Mouse (Mus musculus) naive thymus-derived CD4-positive, alpha-beta T cell, adult 2 months (primary cell): ENCODE measurements at regions not wholly inside any gene's neighbourhood (a gene's known extent, or its start where the extent isn't known, plus 50 kb on each side); places are given as distances from the start of the nearest gene placed in this dataset.
A peak's percentile ranks its signal among the peaks of the same experiment; 100 is the strongest.
"Not testable (repeated sequence)": the region's sequence is repeated elsewhere in the genome, so short reads cannot be mapped to it uniquely, and the experiment has no call there.

Experiments
- DNase-seq: peaks from one replicate; pipeline ENCODE4 v3.0.0-alpha.2; 2011; ENCODE audit warnings: low read depth

DNA sequence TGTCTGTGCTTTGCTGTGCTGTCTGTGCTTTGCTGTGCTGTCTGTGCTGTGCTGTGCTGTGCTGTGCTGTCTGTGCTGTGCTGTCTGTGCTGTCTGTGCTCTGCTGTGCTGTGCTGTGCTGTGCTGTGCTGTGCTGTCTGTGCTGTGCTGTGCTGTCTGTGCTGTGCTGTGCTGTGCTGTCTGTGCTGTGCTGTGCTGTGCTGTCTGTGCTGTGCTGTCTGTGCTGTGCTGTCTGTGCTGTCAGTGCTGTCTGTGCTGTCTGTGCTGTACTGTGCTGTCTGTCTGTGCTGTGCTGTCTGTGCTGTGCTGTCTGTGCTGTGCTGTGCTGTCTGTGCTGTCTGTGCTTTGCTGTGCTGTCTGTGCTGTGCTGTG lies 196.5 kb downstream of the Tcp10c start:
- not testable (repeated sequence) for DNase-seq

DNA sequence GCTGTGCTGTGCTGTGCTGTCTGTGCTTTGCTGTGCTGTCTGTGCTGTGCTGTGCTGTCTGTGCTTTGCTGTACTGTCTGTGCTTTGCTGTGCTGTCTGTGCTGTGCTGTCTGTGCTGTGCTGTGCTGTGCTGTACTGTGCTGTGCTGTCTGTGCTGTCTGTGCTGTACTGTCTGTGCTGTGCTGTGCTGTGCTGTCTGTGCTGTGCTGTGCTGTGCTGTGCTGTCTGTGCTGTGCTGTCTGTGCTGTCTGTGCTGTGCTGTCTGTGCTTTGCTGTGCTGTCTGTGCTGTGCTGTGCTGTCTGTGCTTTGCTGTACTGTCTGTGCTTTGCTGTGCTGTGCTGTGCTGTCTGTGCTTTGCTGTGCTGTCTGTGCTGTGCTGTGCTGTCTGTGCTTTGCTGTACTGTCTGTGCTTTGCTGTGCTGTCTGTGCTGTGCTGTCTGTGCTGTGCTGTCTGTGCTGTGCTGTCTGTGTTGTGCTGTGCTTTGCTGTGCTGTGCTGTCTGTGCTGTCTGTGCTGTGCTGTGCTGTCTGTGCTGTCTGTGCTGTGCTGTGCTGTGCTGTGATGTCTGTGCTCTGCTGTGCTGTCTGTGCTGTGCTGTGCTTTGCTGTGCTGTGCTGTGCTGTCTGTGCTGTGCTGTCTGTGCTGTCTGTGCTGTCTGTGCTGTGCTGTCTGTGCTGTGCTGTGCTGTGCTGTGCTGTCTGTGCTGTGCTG lies 197.5 kb downstream of the Tcp10c start:
- DNase-seq, result peak; percentile 54

DNA sequence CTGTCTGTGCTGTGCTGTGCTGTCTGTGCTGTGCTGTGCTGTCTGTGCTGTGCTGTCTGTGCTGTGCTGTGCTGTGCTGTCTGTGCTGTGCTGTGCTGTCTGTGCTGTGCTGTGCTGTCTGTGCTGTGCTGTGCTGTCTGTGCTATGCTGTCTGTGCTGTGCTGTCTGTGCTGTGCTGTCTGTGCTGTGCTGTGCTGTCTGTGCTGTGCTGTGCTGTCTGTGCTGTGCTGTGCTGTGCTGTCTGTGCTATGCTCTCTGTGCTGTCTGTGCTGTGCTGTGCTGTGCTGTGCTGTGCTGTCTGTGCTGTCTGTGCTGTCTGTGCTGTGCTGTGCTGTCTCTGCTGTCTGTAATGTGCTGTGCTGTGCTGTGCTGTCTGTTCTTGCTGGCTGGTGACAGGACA lies 198.5 kb downstream of the Tcp10c start:
- DNase-seq, result peak; percentile 42

DNA sequence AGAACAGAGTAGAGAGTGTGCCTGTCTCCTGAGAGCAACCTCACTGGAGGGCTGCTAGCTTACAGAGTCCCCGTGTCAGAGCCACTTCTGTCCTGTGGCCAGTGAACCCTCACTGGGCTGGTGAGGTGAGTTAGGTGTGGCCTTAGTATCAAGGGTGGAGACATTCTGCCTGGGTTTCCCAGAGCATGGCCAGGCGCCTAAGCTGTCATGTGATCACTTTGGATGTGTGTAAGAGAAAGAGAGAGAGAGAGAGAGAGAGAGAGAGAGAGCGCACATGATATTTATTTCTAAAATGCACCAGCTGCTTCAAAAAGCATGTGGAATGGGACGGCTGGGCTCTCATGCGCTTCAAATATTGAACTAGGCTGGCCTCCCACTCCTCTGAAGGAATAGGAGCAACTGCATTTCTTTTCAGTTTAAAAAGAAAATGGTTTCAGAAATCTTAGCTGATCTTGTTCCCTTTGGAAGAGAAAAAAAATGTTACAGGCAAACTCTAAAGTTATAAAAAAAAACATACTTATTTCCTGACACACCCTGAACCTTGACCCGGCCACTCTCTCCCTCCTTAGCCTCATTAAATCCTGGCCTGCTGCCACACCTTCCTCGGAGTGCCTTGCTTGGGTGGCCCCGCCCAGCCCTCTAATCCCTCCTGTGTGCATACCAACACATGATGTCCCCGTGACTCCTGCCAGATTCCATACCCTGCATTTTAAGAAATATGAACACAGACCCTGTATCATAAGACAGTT lies 201.1 kb downstream of the Tcp10c start:
- not testable (repeated sequence) for DNase-seq

DNA sequence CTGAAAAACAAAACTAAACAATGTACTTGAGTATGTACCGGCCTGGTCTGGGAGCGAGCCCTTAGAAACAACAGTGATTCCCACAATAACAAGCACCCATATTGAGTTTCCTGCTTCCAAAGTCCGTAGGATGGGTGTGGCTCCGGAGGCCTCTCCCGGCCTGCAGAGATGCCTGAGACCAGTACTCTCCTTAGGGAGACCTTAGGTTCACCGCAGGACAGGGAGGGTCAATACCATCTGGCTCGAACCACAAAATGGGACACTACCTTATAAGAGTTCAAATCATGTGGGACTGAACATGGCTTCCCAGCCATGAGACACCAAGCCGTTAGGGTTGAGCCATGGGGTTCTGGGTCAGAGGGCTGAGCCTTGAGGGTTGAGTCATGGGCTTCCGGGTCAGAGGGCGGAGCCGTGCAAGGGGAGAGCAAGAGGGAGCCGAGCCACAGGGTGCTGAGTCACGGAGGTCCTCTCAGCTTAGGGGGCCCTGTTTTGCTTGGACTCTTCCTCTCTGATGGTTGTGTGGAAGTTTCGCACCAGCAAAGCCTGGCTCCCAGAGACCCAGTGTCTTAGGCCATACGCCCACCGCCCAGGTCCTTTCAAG lies 201.8 kb downstream of the Tcp10c start:
- not testable (repeated sequence) for DNase-seq

DNA sequence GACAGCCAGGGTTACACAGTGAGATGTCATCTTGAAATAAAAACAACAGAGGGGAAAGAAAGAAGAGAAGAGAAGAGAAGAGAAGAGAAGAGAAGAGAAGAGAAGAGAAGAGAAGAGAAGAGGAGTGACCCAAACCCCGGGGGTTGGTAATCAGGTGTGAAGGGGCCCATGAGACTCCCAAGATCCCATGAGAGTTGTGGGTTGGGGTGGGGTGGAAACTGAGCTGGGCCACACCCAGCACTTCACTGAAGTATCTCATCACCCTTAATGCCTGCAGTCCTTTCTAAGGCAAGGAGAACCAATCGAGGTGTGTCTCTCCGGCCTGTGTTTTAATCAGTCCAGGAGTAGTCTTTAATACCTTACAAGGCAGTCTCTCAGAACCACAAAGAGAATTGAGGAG lies 201.5 kb upstream of the Afdn start:
- DNase-seq, result no peak

DNA sequence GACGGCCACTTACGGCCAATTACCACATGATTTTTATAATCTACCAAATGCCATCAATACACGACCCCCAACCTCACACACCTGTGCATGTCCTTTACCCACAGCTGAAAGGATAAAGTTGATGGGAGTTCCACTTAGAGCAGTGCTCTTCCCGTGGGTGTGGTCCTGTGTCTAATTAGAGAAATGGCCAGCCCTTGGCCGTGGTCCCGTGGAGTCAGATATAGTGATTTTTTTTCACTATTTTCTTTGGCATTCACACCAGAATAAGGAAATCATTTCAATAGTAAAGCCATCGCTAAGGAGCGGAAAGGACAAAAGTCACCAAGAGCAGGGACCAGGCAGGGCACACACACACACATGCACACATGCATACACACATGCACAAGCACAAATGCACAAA lies 199.0 kb upstream of the Afdn start:
- DNase-seq, result no peak

DNA sequence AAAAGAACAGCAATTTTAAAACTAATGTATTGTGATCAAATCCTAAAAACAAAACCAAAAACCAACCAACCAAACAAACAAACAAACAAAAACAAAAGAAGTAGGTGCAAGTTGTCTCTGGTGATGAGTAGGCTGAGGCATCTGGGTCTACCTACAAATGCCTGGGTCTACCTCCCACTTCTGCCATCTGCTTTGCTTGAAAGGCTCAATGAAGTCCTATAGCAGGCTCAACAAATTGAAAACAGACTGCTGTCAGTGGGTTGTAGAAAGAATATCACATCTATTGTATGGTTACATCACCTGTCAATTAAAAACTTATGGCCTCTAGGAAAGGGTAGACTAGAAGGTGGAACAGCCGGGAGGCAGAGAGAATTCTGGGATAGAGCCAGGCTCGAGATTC lies 197.4 kb upstream of the Afdn start:
- no peak for DNase-seq

DNA sequence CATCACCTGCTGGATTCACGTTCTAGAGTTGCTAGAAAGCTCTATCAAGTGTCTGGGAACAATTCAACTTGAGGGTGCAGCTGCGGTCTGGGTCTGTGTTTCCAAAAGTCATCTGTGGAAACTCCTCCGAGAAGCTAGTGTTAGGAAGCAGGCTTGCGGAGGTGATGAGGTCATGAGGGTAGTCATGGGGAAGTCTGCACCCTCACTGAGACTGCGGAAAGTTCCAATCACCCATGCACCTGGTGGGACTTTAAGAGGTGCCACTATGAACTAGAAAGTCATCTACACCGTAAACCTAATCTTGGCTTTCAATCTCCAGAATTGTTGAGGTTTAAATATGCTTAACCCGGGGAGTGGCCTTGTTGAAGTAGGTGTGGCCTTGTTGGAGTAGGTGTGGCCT lies 195.5 kb upstream of the Afdn start:
- DNase-seq, result no peak

DNA sequence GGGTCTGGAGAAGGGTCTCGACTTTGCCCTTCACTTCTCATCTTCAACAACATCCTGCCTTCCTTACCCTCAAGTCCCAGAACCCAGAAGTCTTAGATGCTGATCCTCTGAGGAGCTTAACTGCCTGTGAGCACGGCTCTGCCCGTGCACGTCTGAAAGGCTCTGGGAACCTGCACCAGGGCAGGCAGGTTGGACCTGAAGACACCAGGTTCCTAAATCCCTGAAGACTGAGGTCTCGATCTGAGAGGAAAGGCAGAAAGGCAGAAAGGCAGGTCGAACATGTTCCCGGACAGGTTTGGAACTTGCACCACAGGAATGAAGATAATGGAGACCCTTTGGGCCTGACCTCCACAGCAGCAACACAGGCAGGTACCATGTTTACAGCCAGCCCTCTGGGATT lies 193.7 kb upstream of the Afdn start:
- DNase-seq, result no peak

DNA sequence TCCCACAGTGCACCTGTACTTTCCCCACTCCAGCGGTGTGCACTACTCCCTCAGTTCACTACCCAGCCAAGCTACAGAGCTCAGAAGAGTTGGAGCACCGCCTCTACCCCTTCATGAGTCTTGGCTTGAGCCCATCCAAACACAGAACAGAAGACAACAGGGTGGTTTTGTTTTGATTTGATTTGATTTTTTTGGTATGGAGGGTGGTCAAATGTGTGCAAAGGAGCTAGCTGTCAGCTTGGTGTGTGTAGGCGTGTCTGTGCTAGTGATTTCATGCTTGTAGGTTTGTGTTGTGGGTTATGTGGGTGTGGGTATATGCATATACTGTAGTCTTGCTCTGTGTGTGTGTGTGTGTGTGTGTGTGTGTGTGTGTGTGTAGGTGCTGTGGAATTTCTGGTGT lies 193.2 kb upstream of the Afdn start:
- no peak for DNase-seq

DNA sequence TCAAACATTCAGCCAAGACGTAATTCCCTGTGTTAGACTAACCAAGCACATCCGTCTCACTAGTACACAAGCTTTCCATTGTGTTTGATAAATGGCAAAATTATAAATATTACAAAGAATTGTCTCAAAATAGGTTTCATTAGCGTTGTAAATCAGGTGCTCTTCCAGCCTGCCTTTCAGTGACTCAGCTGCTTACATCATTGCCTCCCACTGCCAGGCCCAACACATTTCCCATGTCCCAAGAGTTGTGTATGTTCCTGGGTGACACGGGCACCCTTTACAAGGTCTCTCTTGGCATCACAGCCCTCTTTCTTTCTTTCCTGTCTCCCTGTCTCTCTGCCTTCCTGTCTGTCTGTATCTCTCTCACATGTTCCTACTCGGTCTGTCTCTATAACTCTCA lies 189.5 kb upstream of the Afdn start:
- DNase-seq, result no peak

DNA sequence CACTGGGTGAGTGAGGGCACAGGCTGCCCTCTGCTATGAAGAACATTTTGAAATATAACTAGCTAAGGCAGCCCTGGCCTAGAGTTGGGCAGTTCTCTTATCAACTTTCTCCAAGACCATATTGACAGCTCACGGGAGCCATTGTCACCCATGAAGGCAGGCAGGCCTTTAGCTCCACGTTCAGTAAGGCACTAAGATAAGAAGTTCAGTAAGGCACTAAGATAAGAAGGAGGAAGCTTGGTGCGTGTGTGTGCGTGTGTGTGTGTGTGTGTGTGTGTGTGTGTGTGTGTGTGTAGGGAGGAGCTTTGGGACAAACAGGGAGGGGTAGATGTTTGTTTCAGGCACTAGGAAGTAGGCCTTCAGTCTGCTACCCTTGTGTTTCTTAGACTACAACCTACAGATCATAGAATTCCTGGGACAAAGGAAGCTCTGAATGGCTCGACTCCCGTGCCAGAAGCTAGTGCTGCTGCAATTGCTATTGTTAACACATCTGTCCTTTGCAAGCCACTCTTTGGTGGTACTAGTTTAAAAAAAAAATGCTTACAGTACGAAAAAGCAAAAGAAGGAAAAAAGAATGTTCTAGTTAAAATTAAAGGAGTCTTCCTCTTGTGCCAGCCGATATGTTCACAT lies 188.0 kb upstream of the Afdn start:
- DNase-seq, result peak; percentile 17

DNA sequence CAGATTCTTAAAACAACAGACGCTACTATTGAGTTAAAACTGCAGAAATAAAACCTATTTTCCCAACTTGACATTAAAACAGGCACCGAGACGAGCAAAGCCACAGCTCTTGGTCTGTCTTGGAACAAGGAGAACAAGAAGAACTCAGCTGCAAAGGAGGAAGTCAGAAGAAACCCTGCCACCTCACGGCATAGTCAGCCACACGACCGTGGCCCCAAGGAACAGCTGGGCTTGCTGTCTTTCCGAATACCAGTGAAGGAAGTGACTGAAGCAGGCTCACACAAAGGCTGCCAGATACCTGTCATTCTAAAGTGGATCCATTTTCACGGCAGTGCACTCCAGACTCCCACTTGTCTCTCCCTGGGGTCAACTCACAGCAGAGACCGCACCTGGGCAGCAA lies 187.3 kb upstream of the Afdn start:
- DNase-seq, result peak; percentile 21

DNA sequence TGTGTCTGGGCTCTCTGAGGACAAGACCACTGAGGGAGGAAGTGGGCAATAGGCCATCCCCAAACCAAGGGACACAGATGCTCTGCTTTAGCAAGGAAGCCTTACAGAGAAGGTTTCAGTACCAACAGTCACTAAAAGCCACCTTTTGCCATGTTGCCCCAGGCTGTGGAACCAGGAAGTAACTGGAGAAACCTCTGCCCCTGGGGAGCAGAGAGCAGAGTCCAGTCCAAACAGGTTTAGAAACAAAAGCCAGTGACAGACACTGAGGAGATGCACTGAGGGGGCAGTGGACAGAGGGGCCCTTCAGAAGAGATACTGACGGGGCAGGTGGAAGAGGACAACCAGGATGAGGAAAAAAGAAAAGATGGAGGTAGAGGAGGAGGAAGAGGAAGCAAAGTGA lies 186.2 kb upstream of the Afdn start:
- DNase-seq, result no peak

DNA sequence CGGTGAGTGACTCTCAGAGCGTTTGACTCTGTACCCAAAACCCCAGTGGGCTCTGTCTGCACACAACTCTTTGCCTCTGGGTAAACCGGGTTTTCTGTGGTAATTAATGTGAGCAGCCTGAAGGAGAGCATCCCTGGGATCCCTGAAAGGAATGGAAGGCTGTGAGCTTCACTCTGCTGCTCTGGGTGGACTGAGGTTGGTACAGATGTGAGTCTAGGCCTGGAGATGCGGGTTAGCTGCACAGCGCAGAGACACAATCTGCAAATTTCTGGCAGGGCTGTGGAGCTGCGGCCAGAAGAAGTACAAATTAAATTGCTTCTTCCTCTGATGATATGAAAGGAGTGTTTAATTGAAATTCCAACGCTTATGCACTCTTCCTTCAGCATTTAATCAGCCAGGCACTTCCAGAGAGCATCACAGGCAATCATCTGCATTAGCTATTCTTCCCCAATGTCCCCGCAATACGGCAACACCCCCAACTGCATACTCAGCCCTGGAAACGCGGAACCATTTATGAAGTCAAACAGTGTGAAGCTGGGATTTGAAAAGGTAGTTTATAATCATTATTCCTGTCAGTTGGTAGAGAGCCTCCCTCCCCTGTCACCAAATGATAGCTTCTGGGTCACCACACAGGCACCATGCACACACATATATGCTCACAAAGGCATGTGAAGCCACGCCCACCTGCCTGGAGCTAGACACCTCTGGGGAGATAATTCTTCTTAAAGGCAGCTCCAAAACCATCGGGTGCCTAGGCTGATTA lies 185.5 kb upstream of the Afdn start:
- DNase-seq, result no peak

DNA sequence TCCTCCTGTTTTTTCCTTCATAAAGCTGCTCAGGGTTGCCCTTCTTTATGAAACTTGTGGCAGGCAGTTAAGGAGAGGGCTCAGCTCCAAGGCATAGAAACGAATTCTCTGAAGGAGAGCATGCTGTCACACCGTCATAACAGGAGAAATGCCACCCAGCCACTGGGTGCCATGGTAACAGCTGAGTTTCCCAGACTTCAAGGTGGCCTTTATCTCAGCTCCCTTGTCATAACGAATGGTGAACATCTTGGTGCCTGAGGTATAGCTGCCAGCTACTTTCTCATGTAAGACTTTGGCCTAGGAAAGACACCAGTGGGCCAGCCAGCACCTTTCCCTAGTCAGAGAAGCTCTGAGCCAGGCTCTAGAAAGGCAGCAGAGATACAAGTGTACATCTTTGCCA lies 182.5 kb upstream of the Afdn start:
- no peak for DNase-seq

DNA sequence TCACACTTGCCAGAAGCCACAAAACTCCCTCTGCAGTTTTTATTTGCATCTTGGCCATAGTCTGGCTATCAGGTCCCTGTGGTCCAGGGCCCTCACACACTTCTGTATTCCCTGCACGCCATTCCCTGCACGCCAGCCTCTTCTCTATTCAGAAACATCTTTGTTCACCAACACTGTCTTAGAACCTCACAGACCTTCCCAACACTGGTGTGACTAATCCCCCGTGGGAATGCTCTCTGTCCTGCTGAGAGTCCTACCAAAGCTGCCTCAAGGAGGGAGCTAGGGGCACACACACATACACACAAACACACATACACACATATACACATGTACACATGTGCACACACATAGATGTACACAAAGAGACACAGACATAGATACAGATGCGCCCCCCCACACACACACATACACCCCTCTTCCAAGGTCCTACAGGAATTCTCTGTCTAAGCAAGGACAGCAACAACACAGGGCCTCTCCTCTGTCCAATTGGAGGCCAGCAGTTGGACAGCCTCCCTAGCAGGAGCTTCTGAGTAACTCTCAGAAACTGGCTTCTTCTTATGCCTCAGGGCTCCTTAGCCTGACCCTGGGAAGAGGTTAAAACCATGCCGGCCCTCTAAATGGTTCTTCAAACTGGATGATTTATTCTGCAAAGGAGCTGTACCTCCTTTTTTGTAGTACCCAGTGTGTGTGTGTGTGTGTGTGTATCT lies 179.0 kb upstream of the Afdn start:
- DNase-seq, result no peak

DNA sequence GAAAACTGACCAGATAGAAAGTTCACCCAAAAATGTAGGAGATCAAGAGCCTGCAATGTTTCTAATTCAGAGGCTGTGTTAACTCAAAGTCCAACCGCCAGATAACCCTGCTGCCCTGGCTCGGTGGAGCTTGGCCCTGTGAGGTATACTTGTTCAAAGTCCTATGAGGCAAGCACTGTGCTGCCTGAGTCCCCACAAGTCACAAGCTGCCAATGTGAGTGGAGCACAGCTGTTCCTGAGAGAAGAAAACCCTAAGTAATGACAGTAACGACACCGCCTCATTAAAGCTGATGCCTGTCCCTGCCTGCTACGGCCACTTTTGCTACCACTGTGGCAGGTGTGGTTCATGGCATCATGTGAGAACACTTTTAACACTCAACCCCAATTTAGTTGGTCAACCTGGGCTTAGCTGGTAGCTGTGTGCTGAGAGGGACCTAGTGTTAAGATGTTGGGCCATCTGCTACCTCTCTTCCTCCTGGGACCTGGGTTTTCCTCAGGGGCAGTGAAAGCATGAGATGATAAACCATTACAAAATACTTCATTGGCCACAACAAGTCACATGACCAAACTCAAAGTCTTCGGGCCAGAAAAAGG lies 178.2 kb upstream of the Afdn start:
- DNase-seq, result no peak

DNA sequence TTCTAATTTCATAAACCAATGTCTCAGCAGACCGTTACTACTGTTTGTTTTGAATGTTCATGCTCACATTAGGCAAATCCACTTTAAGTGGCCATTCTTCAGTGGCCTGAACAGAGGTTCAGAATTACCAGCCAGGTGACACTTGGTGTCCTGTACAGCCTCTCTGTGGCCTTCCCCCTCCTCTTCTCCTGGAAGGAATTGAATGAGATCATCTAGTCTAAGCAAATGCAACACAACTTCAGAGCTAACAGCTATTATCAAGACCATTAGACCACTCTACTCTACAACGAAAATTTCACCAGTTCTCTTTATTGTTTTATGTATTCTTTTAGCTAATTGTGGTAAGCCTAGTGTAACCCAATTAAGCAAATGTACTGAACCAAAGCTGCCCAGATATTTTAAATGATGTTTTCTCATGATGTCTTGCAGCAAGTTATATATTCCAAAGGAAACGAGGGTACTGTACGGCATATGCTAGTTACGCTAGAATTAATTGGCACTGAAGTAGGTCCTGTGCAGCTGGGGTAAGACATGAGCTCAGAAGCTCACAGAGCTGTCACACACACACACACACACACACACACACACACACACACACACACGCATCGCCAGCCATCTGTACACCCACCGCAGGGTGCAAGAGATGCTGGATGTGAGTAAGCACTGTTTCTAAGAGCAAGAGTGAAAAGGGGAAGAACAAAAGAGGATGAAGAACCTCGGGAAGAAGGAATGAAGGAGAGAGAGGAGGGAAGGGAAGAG lies 176.7 kb upstream of the Afdn start:
- no peak for DNase-seq
